Mouse (Mus musculus): ENCODE results near the gene H2-Ab1. TPM values are rescaled to one million over a fixed set of nuclear protein-coding genes. Genes with fewer than 3 reads are reported as not detected.
"Not testable (repeated sequence)": the region's sequence is repeated elsewhere in the genome, so short reads cannot be mapped to it uniquely, and the experiment has no call there.

The H2-Ab1 gene
- polyA plus RNA-seq, 1 experiment: 1.8 TPM

GRCm38 (mm10) chr17:34301670-34302190, 44.2 kb downstream of the H2-Ab1 start:
- no peak for TF ChIP-seq GATA1 (IDR thresholded peaks at IDR 0.05; ENCODE audit: borderline replicate concordance, low read length)
- TF ChIP-seq FLI1 (IDR thresholded peaks at IDR 0.05; ENCODE audit: low read length): no peak
- peaks cover 26% of the 10 kb centered on the region for H3K4me1 ChIP-seq
- no peak overlapping the region for H3K4me3 ChIP-seq (replicated peaks)
- H3K27me3 ChIP-seq (replicated peaks): peaks cover 9% of the 10 kb centered on the region
- no peaks in the 10 kb centered on the region for H3K36me3 ChIP-seq (replicated peaks; ENCODE audit: low read length)
- H3K9me3 ChIP-seq: no peaks in the 10 kb centered on the region

GRCm38 (mm10) chr17:34303789-34304188, 46.3 kb downstream of the H2-Ab1 start:
- peaks cover 4% of the 10 kb centered on the region for H3K27me3 ChIP-seq (replicated peaks)
- no peak for TF ChIP-seq GATA1 (IDR thresholded peaks at IDR 0.05; ENCODE audit: borderline replicate concordance, low read length)
- TF ChIP-seq FLI1 (IDR thresholded peaks at IDR 0.05; ENCODE audit: low read length): no peak

GRCm38 (mm10) chr17:34304751-34305150, 47.3 kb downstream of the H2-Ab1 start:
- no peak for TF ChIP-seq FLI1 (IDR thresholded peaks at IDR 0.05; ENCODE audit: low read length)
- no peak for TF ChIP-seq GATA1 (IDR thresholded peaks at IDR 0.05; ENCODE audit: borderline replicate concordance, low read length)
- Histone ChIP-seq H3K4me1 (peaks cover 33% of the 10 kb centered on the region), H3K4me3 (replicated peaks) (no peak overlapping the region), H3K27me3 (replicated peaks) (peaks cover 4% of the 10 kb centered on the region), H3K36me3 (replicated peaks; ENCODE audit: low read length) (no peaks in the 10 kb centered on the region), H3K9me3 (peaks cover 7% of the 10 kb centered on the region)

More at GRCm38 (mm10) chr17:34303789-34304188, 46.3 kb downstream of the H2-Ab1 start:
- no peak overlapping the region for H3K4me3 ChIP-seq (replicated peaks)
- H3K4me1 ChIP-seq: peaks cover 33% of the 10 kb centered on the region
- H3K9me3 ChIP-seq: no peaks in the 10 kb centered on the region
- H3K36me3 ChIP-seq (replicated peaks; ENCODE audit: low read length): no peaks in the 10 kb centered on the region

DNA sequence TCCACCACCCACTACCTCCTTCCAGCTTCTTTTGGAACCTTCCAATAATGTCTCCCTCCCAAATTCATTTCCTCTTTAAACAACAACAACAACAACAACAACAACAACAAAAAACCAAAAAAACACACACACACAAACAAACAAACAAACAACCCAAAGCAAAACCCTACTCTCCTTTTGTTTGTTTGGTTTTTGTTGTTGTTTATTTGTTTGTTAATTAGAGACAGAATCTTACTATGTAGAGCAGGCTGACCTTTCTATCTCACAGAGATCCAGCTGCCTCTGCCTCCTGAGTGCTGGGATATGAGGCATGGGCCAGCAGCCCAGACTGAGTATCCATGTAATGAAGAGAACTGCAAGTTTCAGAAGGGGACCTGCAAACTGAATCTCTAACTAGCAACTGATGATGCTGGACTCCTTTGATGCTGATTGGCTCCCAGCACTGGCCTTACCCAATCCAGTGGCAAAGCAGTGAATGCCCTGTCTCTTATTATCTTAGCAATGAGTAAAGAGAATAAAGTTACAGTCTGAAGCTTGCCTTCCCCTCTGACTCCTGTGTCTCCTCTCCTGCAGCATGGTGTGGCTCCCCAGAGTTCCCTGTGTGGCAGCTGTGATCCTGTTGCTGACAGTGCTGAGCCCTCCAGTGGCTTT, 48.0 kb downstream of the H2-Ab1 start, which contains the start of gene H2-Eb1:
Gene H2-Eb1, plus strand, starts transcription at position 488 of the 651 bp plus-strand sequence.
- no peak for TF ChIP-seq FLI1 (IDR thresholded peaks at IDR 0.05; ENCODE audit: low read length)
- no peak for TF ChIP-seq GATA1 (IDR thresholded peaks at IDR 0.05; ENCODE audit: borderline replicate concordance, low read length)
- Histone ChIP-seq H3K9me3 (peaks cover 11% of the 10 kb centered on the region), H3K4me1 (peaks cover 33% of the 10 kb centered on the region), H3K27me3 (replicated peaks) (peaks cover 4% of the 10 kb centered on the region), H3K4me3 (replicated peaks) (peak within 1 kb of the TSS; percentile 46), H3K36me3 (replicated peaks; ENCODE audit: low read length) (no peaks in the 10 kb centered on the region)

DNA sequence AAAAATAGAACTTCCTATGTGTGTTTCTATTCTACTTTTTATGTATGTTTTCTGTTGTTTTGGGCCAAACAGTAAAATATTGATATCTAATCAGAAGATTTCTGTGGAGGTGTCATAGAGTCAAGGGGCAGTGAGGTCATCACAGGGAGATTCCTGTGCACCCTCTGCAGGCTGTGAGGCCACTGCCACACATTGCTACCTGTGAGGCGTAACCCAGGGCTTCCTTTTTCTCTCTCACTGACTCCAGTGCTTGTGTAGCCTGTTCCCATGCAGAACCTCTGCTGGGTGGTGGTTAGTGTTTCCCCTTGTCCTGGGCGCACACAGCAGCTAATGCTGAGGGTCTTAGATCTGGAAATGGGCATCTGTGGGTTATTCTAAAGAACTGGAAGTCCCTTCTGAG, 48.9 kb downstream of the H2-Ab1 start:
- peaks cover 2% of the 10 kb centered on the region for H3K27me3 ChIP-seq (replicated peaks)
- H3K9me3 ChIP-seq: peaks cover 11% of the 10 kb centered on the region
- H3K4me1 ChIP-seq: peaks cover 30% of the 10 kb centered on the region
- H3K36me3 ChIP-seq (replicated peaks; ENCODE audit: low read length): no peaks in the 10 kb centered on the region
- peak overlapping the region; percentile 46 for H3K4me3 ChIP-seq (replicated peaks)
- no peak for TF ChIP-seq GATA1 (IDR thresholded peaks at IDR 0.05; ENCODE audit: borderline replicate concordance, low read length)
- no peak for TF ChIP-seq FLI1 (IDR thresholded peaks at IDR 0.05; ENCODE audit: low read length)

GRCm38 (mm10) chr17:34307216-34307615, 49.7 kb downstream of the H2-Ab1 start:
- Histone ChIP-seq H3K27me3 (replicated peaks) (no peaks in the 10 kb centered on the region), H3K4me1 (peaks cover 33% of the 10 kb centered on the region), H3K36me3 (replicated peaks; ENCODE audit: low read length) (no peaks in the 10 kb centered on the region), H3K4me3 (replicated peaks) (no peak overlapping the region), H3K9me3 (peaks cover 11% of the 10 kb centered on the region)
- TF ChIP-seq FLI1 (IDR thresholded peaks at IDR 0.05; ENCODE audit: low read length) (no peak), GATA1 (IDR thresholded peaks at IDR 0.05; ENCODE audit: borderline replicate concordance, low read length) (no peak)

- Histone ChIP-seq H3K9me3 (peaks cover 11% of the 10 kb centered on the region), H3K27me3 (replicated peaks) (no peaks in the 10 kb centered on the region), H3K36me3 (replicated peaks; ENCODE audit: low read length) (no peaks in the 10 kb centered on the region), H3K4me3 (replicated peaks) (no peak overlapping the region), H3K4me1 (peaks cover 34% of the 10 kb centered on the region)
- TF ChIP-seq GATA1 (IDR thresholded peaks at IDR 0.05; ENCODE audit: borderline replicate concordance, low read length) (no peak), FLI1 (IDR thresholded peaks at IDR 0.05; ENCODE audit: low read length) (no peak)
Observed at GRCm38 (mm10) chr17:34308161-34308560, 50.7 kb downstream of the H2-Ab1 start.

DNA sequence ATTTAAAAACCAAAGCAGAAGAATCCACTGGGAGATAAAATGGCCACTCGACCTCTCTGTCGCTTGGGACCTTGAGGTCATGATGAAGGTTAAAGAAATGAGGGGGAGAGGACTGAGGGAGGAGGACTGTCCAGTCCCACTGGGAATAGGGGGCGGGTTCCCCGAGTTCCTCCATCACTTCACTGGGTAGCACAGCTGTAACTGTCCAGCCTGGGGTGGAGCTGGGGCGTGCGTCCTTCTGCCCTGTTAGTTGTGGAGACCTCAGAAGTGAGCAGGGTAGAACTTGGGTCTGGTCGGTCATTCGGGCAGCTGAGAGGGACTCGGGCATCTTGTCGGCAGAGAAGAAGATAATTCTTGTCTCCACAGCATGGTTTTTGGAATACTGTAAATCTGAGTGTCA, 51.7 kb downstream of the H2-Ab1 start:
- Histone ChIP-seq H3K36me3 (replicated peaks; ENCODE audit: low read length) (no peaks in the 10 kb centered on the region), H3K27me3 (replicated peaks) (peaks cover 5% of the 10 kb centered on the region), H3K4me1 (peaks cover 37% of the 10 kb centered on the region), H3K4me3 (replicated peaks) (peak overlapping the region; percentile 86), H3K9me3 (peaks cover 11% of the 10 kb centered on the region)
- TF ChIP-seq GATA1 (IDR thresholded peaks at IDR 0.05; ENCODE audit: borderline replicate concordance, low read length): no peak
- no peak for TF ChIP-seq FLI1 (IDR thresholded peaks at IDR 0.05; ENCODE audit: low read length)

DNA sequence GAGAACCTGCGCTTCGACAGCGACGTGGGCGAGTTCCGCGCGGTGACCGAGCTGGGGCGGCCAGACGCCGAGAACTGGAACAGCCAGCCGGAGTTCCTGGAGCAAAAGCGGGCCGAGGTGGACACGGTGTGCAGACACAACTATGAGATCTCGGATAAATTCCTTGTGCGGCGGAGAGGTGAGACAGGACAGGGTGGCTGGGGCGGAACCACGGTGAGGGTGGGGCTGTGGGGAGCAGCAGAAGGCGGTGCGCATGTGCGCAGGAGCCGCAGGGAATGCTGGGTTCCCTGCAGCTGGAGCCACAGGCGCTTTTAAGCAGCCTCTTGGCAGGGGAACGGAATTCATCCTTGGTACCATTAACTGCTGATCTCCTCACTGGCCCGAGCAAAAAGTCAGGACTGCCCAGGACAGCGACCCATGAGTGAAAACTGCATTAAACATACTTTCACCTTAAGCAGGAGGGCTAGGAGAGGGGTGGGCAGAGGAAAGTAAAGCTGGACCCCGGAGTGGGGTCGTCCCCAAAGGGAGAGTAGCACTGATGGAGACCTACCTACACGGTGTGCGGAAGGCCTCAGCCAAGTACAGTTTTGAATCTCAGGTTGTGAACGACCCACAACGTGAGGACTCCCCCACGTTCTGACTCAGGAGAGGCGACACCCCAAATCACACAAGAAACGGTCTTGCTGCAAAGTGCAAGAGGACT, 52.3 kb downstream of the H2-Ab1 start:
- H3K36me3 ChIP-seq (replicated peaks; ENCODE audit: low read length): no peaks in the 10 kb centered on the region
- peak overlapping the region; percentile 86 for H3K4me3 ChIP-seq (replicated peaks)
- peaks cover 11% of the 10 kb centered on the region for H3K9me3 ChIP-seq
- H3K4me1 ChIP-seq: peaks cover 38% of the 10 kb centered on the region
- TF ChIP-seq FLI1 (IDR thresholded peaks at IDR 0.05; ENCODE audit: low read length): no peak
- peaks cover 10% of the 10 kb centered on the region for H3K27me3 ChIP-seq (replicated peaks)

DNA sequence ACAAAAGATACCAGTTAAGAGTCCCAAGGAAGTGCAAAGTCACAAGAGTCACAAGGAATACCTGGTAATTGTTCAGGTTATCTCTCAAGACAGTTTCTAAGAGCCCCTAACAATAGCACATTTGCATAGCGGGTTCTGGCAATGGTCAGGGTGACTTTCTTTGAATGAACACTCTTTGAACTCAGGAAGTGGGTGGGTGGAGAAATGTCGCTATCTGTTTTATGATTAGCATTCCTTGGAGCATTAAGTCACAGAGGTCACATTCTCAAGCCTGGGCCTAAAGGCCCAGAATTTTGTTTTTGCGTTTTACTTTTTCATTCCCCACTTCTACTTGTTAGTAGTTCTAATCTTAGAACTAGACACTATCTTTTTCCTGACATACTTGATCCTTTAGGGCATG, 53.0 kb downstream of the H2-Ab1 start:
- H3K27me3 ChIP-seq (replicated peaks); H3K4me3 ChIP-seq (replicated peaks); H3K36me3 ChIP-seq (replicated peaks; ENCODE audit: low read length): not testable (repeated sequence)
- peaks cover 11% of the 10 kb centered on the region for H3K9me3 ChIP-seq
- H3K4me1 ChIP-seq: peaks cover 40% of the 10 kb centered on the region
